Mouse (Mus musculus) kidney, adult 9 months (tissue): Measurements from ENCODE around the gene Sod3.

ENCODE experiments used
- DNase-seq: peaks from one replicate; pipeline ENCODE4 v3.0.0; 2022

Gene Sod3

DNA sequence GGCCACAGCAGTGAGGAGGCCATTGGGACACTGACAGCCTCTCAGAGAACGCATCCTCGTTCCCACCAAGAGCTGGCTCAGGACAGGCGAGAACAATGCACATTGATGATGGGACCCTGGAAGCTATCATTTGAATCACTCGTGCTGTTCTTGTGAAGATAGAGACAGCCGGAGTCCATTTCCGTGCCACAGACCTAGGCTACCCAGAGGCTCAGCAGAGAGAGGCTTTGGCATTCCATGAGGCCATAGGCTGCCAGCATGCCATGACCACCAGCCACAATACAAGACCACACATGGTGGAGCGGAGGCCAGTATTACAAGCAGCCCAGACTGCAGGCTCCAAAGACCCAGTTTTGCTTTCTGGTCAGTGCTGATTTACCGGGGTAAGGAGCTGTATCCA lies 19.2 kb downstream of the Sod3 start:
- DNase-seq, result no peak

DNA sequence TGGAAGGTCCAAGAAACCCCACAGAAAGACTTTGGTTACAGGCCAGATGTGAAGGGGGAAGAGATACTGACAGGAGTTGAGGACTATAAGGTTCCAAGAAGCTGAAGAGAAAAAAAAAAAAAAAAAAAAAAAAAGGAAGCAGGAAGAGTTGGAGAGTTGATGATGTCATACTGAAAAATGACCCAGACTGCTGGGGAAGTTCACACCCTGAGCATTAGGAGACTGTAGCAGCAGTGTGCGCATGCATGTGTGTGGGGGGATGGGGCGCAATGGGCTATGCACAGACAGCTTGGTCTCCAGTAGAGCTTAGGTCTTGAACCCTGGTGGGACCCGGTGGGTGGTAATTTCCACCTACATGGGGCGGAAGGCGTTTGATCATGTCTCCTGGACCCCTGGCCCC lies 20.2 kb downstream of the Sod3 start:
- no peak for DNase-seq

DNA sequence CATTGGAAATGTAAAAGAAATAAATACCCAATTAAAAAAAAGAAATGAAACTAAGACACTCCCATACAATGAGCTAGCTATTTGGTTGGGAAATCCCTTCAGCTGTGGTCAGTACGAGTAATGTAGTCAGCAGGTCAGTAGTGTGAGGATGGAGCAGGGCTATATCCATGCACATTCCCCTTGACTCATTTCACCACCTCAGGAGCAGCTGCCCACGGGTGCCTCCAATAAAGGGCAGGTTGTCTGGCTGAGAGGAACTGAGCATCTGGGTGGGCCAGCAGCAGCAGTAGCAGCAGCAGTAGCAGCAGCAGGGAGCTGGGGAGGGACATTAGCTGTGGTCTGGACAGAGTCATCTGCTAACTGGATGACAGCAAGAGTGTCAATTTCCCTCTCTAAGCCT lies 22.4 kb downstream of the Sod3 start:
- DNase-seq, result no peak

DNA sequence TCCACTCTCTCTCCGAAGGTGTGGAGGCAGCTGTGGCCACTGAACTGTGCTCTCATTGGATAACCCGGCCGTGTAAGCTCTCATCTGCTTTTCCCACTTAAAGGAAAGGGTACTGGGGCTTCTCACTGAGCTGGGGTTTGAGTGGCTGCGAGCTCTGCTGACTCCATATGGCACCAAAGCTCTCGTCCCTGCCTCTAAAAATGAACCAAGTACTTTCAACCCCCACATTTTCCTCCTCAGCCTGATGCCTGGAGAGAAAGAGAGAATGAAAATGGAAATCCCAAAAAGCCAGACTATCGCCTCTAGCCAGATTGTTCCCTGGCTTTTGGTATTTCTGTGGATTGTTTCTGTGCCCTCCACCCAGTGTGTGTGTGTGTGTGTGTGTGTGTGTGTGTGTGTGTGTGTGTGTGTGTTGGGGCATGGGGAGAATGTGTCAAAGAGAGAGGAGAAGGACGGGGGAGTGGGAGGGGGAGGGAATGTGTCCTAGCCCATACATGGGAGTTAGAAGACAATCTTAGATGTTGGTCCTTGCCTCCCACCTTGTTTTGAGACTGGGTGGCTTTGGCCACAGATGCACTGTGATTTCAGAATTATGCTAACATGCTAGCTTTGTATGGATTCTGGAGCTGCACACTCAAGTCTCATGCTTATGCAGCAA lies 24.6 kb downstream of the Sod3 start:
- no peak for DNase-seq

DNA sequence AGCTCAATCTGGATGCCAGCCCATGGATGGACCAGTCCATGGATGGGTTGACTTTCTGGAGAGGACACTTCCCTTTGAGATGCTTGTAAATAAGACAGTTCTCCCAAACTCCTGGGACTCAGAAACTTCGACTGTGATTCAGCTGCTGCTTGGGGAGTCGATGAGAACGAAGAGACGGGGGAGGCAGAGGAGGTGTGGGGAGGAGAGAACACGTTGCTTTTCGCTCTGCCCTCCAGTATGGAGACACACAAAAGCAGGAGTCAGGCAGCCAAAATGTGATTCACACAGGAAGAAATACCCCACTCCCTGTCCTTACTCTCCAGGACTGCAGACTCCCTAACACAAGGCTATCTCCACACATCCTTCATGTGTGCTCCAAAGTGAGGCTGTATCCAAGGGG lies 26.8 kb downstream of the Sod3 start:
- no peak for DNase-seq

DNA sequence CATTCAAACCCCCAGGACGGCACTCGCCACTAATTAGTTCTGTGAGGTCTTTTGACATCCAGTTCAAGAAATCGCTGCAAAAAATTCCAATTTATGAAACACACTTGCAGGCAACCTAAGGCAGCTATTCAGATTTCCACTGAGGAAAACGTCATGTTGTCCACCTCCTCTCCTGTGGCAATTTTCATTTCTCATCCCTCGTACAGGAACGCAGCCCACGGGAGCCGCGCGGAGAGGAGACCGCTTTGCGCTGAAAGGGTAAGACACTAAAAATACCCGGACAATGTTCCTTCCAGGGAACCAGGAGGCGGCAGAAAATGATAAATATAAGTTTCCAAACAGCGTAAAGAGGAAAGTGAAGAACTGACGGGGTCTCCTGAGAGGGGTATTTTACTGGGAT lies 27.9 kb downstream of the Sod3 start:
- no peak for DNase-seq

DNA sequence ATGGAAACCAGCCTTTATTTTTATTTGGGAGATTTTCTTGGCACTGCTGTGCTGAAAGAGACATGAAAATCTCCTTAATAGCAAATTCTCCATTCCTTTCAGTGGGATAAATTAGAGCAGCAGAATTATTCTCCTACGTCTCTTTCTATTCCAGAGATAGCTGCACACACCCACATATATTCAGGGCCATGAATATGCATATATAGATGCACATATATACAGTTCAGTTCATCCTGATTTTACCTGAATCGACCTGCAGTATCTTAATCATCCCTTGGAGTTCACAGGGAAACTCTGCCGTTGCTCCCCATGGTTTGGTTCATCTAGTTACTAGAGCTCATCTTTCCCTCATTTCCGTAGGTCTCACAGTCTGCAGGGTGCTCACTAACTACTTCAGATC lies 30.2 kb downstream of the Sod3 start:
- DNase-seq, result no peak

DNA sequence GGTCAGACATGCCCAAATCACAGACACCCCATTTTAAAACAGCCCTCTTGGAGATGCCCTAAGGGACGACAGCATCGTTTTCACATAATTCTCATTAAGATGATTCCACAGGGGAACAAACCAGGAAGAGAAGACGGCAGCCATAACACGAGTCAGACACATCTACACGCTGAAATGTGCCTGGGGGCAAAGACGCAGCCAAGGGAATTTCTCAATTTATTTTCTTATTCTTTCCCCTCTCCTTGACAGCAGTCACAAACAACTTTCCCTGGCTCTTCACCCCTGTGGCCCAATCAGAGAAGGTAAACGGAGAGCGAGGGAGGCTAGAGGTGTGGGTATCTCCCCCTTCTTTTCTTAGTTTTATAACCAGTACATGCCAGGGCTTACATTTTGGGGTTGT lies 40.8 kb downstream of the Sod3 start:
- no peak for DNase-seq

DNA sequence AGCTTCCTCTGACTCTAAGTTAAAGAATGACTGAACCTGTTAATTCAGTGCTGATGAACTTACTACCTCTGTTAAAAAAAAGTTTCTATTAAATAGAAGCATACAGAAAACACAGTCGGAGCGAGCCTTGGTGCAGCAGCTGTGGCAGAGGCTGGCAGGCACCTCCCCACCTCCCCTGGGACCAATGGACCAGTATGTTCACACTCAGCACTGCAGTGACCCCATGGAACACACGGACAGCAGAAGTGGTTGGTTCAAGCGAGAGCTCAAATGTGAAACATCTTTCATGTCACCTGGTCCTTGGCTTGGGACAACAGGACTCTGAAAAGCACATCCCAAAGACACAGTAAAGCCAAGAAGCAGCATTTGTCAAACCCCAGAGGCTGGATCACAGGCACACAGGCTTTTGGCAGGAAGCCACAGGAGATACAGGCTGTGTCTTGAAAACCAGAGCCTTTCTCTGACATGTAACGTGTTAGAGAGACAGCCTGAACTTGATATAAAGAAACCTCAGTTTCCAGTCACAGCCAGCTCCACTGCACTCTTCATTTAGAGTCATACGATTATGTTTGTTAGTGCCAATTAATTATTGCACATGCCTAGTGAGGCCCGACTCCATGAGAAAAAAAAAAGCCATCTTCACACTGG lies 45.2 kb downstream of the Sod3 start:
- DNase-seq, result no peak

DNA sequence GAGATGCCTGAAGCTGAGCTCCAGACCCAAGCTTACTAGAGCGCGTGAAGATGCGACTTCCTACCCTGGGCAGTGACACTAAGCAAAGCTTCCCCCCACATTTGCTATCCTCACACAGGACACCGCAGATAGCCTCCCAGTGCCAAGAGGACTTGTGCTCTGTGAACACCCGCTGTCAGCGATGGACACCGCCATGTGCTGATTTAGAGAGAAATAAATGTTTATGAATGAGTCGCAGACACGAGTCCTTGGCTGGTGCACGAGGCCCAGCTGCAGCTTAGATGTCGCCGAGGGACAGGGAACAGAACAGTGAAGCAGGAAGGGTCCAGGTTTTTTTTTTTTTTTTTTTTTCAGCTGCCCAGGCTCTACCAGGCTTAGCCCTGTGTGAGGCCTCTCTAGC lies 46.6 kb downstream of the Sod3 start:
- no peak for DNase-seq

DNA sequence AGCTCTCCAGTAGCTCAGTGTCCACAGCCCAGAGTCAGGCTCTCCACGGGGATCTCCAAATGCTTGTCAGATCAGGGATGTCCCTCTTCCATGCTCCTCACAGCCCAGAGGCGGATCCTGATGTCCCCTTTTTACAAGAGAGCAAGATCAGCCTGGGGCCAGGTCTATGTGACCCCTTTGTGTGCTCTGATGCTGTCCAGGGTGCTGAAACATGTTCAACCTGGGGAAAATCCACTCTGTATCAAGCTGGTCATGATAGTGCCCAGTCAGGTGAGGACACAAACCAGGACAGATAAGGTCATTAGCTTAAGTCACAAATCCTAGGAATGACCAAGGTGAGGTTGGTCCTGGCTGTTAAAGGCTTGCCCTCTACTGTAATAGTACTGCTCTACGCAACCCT lies 48.0 kb downstream of the Sod3 start:
- DNase-seq, result no peak

DNA sequence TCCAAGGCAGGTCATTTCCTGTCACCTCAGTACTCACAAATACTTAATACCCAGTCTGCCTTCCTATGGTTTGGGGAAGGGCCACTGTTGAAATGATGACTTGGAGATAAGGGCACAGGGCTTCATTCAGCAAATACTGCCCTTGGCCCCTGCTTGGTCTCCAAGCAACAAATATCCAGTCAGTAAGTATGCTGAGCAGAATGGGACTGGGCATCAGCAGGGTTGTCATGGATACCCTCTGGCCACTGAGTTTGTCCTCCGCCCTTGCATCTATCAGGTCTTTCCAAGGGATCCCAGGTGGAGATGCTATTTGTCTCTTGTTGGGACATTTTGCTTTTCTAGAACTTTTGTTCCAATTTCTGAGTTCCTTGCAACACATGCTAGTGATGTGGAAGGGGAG lies 51.6 kb downstream of the Sod3 start:
- no peak for DNase-seq

DNA sequence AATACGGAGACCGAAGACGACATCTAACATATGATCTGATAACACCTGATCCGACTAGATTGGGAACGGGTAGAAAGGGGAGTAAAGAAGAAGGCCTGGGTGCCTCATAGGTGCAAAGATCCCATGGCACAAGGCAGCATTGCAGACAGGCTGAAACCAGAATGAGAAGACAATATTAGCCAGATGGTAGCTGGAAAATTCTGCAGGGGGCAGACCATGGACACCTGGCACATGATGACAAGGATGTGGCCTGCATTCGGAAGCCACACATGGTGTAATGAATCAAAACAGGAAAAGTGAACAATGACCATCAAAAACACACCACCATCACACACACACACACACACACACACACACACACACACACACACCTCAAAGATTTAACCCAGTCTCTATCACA lies 52.3 kb downstream of the Sod3 start:
- DNase-seq, result no peak

DNA sequence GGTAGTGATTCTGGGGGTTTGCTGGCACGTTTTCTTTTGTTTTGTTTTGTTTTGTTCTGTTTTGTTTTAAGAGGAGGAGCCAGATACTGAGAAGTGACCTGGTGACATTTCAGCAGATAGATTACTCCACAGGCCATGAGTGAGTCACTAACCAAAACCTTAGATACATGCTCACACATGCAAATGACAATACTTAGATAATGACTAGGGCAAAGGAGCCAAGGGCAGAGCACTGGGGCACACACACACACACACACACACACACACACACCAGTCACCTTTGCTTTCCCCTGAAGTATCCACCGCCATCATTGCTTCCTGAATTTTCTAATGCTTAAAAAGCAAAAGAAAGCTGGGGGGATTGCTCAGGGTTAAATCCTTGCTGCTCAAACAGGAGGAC lies 52.9 kb downstream of the Sod3 start:
- no peak for DNase-seq
